Mouse (Mus musculus) heart, adult 8-10 months (tissue): ENCODE data around the gene Olfr279. TPM values are rescaled to one million over a fixed set of nuclear protein-coding genes. Genes with fewer than 3 reads are reported as not detected.

ENCODE experiments used
- DNase-seq: peaks from one replicate; pipeline ENCODE4 v3.0.0; 2022; ENCODE audit warnings: low spot score
- total RNA-seq, 4 experiments: library from RNA; stranded (reverse); gene quantifications; 2 replicates each; pipeline ENCODE4 v1.2.4; 2022

Olfr279 gene
- total RNA-seq, result not detected

- DNase-seq, result no peak
Observed at GRCm38 (mm10) chr15:98492102-98492501, at the start of gene Olfr279. TSS of gene Olfr279 (plus strand) at chr15:98492402.

- no peak for DNase-seq
Observed at GRCm38 (mm10) chr15:98444561-98444960, 47.6 kb upstream of the Olfr279 start.

- DNase-seq, result peak; percentile 23
Observed at GRCm38 (mm10) chr15:98448521-98448920, 43.7 kb upstream of the Olfr279 start.

- no peak for DNase-seq
Observed at GRCm38 (mm10) chr15:98452288-98452687, 39.9 kb upstream of the Olfr279 start, which contains the start of gene Olfr281. TSS of gene Olfr281 (plus strand) at chr15:98452588.

- no peak for DNase-seq
Observed at GRCm38 (mm10) chr15:98469596-98469995, 22.6 kb upstream of the Olfr279 start, which contains the start of gene OR5BS1P. TSS of gene OR5BS1P (plus strand) at chr15:98469896.

GRCm38 (mm10) chr15:98471539-98471938 lies 20.7 kb upstream of the Olfr279 start:
- DNase-seq, result no peak

- no peak for DNase-seq
Observed at GRCm38 (mm10) chr15:98474958-98475357, 17.2 kb upstream of the Olfr279 start.

- peak; percentile 61 for DNase-seq
Observed at GRCm38 (mm10) chr15:98475382-98475781, 16.8 kb upstream of the Olfr279 start.

GRCm38 (mm10) chr15:98476281-98476680 lies 15.9 kb upstream of the Olfr279 start:
- DNase-seq, result no peak

GRCm38 (mm10) chr15:98479568-98480102 lies 12.6 kb upstream of the Olfr279 start:
- no peak for DNase-seq

GRCm38 (mm10) chr15:98482701-98483100 lies 9.5 kb upstream of the Olfr279 start, which contains the start of gene Lalba:
TSS of gene Lalba (minus strand) at chr15:98482721.
- DNase-seq, result peak; percentile 64

GRCm38 (mm10) chr15:98483907-98484886 lies 8.0 kb upstream of the Olfr279 start:
- peak; percentile 86 for DNase-seq

- DNase-seq, result no peak
Observed at GRCm38 (mm10) chr15:98486433-98487021, 5.7 kb upstream of the Olfr279 start.

GRCm38 (mm10) chr15:98491332-98491731 lies 870 bp upstream of the Olfr279 start:
- no peak for DNase-seq

- no peak for DNase-seq
Observed at GRCm38 (mm10) chr15:98497631-98498030, 5.4 kb downstream of the Olfr279 start.

- no peak for DNase-seq
Observed at GRCm38 (mm10) chr15:98503317-98503716, 11.1 kb downstream of the Olfr279 start.

GRCm38 (mm10) chr15:98504514-98504913 lies 12.3 kb downstream of the Olfr279 start:
- DNase-seq, result peak; percentile 68

- DNase-seq, result peak; percentile 60
Observed at GRCm38 (mm10) chr15:98506253-98506957, 14.2 kb downstream of the Olfr279 start.

GRCm38 (mm10) chr15:98507321-98507720 lies 15.1 kb downstream of the Olfr279 start:
- no peak for DNase-seq

GRCm38 (mm10) chr15:98509387-98509786 lies 17.2 kb downstream of the Olfr279 start:
- no peak for DNase-seq
